Mouse (Mus musculus) spleen, postnatal 14 days (tissue): Measurements from ENCODE around the gene Il11ra1.

Experiments used
- DNase-seq, 2 experiments: peaks; one replicate each; pipeline ENCODE4 v3.0.0; 2021 to 2022; ENCODE audit warnings: low spot score in 2 of 2

Gene Il11ra1

DNA sequence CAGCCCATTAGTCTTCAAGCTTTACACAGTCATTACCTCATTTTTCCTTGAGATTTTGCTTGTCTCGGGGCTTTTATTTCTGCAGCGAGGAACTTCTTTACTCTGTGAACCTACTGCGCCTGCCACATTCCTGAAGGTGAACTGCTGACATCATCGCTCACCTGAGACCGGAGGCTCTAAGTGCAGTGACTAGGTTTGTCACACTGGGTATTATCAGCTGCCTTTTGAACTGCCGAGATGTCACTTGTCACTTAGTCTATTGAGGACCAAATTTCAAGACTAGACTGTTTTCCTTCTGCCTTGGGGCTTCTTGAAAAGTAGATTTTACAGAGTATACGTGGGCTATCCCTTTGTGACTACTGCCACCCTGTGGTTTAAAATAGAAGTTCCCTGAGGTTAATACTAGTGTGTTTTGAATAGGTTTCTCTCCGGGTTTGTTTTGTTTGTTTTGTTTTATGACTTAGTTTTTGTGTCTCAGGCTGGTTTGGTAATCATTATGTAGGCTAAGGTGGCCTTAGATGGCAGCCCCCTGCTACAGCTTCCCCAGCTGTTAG lies 8.5 kb downstream of the Il11ra1 start:
- no peak for DNase-seq

DNA sequence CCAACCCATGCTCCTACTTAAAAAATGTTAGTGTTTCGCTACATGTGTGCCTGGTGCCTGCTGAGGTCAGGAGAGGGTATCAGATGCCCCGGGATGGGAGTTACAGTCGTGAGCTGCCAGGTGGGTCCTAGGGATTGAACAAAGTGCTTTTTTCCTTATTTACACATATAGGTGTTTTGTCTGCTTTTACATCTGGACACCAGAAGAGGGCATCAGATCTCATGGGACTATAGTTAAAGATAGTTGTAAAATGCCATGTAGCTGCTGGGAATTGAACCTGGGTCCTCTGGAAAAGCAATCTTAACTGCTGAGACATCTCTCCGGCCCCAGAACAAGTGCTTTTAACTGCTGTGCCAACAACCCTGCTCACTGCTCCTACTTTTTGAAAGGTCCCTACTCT lies 10.4 kb downstream of the Il11ra1 start:
- no peak for DNase-seq

DNA sequence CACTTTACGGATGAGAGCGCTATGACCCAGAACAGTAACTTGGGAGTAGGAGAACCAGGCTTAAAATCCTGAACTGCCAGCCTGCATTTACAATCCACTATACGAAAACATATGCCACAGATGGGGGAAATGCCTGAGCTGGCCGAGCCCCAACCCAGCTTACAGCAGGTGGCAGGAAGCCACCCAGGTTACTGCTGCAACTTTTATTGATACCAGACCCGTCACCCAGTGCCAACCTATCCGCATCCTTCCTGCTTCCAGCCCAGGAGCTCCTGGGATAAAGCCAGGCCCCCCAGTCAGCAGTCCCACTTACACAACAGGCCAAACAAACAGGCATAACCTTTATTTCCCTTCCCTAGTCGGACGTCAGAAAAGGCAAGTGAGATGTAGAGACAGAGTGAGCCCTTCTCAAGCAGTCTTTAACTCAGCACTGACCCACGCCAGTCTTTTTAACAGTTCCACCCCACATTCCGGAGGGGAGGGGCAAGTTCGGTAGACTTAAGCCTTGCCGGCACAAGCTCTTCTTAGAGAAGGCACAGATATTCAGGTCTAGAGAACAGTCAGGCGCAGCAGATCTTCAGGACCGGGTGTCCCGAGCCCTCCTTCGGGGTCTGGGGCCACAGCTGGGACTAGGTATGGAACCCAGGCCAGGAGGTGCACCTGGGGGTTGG lies 12.1 kb downstream of the Il11ra1 start:
- no peak for DNase-seq

DNA sequence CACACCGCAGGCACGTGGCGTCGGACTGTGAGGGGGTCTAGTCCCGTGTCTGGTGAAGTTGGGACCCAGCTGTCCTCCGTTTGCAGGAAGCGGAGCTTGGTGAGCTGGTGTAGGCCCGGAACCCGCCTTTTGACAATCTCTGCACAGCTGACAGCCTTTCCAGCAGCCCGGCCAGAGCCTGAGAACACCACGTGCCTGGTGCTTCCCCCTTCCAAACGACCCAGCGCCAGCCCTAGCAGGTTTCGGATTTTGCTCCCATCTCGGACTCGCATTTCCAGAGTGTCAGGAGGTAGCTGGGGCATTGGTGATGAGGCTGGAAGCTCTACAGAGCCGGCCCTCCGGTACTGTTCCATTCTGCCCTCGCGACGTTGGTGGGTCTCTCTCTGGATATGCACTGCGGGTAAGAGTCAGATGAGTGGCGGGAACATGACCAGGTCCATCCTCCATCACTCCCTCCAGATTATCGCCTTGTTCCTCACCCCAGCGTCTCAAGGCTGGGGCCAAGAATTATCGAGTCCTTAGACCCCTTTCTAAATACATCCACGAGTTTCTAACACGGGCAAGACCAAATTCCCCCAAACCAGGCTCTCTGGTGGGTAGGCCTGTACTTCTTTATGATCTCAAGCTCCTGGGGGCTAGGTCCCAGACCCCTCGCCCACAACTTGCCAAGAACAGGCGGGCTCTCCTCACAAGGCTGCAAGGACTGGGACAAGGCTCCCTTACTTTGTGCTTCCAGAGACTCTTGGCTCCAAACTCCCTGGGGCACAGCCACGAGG lies 12.8 kb downstream of the Il11ra1 start:
- no peak for DNase-seq

DNA sequence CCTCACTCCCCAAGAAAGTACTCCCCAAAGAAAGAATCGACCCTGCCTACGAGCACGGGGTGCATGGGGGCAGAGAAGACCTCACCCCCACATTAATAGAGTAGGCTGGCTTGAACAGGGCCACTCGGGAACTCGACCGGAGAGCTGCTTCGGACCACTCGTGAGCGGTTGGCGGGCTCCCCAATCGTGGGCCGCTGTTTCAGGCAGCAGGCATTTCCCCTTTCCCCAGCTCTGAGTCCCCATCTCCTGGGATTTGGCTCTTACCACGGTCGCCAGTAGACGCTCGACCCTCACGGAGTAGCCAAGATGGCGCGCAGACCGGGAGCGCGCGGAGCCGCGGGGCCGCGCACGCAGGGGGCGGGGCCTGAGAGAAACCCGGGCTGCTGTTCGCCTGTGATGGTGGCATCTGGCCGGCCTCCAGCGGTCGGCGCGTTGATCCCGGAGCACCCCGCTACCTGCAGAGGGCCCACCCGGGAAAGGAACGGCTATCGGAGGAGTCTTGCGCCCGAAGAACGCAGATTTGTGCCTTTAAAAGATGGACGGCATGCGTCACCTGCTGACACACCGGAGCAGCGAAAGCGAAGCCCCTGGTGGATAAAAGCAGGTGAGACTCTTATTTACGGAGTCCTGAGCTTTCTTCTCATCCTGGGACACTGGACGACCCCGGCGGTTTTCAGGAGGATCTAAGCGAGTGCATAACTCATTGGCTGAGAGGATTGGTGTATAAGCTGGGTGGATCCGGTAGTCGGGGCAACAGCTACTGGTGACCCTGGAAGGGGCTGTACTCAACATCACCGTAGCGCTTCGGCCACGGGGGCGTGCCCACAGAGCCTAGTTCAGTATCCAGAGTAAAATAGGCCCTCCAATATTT lies 13.6 kb downstream of the Il11ra1 start, which contains the start of gene Rpp25l:
TSS of gene Rpp25l (minus strand) at position 338 of the 871 bp plus-strand sequence.
- DNase-seq, result peak; percentile 74 to 83

DNA sequence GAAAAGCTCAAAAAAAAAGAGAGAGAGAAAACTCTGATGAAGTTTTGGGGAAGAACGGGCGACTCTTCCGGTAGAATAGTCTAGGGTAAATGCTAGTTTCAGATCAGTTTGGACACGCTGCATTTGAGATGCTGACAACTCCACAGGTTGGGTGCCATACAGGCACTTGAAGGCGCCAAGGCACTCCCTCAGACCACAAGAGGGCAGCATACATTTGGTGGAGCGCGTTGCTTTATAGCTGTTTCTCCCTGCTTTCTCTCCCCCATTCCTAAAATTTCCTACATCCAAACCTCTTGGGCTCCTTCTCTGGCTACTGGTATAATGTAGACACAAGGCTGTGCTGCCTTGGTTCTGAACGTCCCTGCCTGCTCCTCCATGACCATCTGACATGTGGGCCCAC lies 14.5 kb downstream of the Il11ra1 start:
- DNase-seq, result peak in 1 of 2 experiments; percentile 54

DNA sequence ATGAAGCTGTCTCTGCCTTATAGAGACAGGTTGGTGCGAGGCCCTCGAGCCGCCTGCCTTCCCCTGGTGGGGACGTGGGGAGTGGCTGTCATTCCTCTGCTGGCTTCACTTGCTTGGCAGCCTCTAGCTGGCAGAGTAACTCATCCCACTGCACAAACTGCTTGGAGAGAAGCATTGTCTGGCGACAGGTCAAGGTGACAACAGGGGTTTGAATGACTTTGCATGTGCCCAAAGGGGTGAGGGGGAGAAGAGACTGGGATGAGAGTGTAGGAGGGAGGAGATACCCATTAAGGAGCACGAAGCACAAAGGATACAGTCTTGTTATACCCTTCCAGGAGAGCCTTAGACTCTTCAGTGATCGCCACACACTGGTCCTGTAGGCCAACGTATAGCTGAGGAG lies 15.3 kb downstream of the Il11ra1 start:
- no peak for DNase-seq

DNA sequence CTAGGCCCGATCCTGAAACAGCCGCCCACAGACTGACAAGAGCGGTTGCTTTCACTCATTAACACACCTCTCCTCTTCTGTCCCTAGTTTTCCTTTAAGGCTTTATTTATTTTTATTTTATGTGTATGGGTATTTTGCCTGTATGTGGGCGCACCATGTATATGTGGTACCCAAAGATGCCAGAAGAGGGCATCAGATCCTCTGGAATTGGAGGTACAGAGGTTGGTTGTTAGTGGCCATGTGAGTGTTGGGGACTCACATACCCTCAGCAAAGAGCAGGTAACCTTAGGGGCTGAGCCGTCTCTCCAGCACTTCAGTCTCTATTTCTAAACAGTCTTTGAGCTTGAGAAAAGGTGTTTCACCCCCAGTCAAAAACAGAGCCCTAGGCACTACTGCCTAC lies 15.8 kb downstream of the Il11ra1 start:
- DNase-seq, result no peak

DNA sequence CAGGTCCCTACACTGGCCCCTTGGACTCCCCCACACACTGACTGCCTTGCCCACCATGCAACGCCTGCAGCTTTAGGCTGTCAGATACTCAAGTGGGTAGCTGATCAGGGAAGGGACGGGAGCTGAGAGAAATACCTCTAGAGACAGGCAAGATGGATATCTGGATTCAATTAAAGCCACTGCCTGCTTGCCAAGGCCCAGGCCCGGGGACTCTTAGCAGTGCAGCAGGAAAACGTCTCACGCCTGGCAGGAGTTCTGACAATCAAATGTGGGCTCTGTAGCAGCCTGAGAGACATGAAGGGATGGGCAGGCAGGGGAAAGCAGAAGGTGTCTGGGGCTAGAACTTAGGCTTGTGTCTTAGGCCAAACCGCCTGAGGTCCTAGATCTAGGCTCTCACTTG lies 17.0 kb downstream of the Il11ra1 start:
- no peak for DNase-seq

DNA sequence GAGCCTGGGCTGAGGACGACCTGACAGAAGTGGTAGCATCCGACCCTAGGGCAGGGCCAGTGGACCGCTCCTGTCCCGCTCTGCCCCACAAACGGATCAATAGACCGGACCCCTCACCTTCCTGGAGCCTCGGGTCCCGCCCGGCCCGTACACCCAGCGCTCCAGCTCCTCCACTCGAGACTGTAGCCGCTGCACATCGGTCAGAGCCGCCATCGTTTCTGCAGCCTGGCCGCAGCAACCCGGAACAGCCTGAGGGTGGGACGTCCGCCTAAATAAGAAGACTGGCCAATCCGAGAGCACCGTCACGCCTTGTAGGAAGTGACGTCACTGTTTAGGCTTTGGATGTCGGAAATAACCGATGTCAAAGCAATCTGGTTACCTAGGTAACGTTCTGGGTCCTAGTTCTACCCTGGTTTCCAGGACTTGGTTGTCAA lies 23.1 kb downstream of the Il11ra1 start, which contains the start of gene Dctn3:
TSS of gene Dctn3 (minus strand) at position 253 of the 434 bp plus-strand sequence.
- peak; percentile 60 to 73 for DNase-seq

DNA sequence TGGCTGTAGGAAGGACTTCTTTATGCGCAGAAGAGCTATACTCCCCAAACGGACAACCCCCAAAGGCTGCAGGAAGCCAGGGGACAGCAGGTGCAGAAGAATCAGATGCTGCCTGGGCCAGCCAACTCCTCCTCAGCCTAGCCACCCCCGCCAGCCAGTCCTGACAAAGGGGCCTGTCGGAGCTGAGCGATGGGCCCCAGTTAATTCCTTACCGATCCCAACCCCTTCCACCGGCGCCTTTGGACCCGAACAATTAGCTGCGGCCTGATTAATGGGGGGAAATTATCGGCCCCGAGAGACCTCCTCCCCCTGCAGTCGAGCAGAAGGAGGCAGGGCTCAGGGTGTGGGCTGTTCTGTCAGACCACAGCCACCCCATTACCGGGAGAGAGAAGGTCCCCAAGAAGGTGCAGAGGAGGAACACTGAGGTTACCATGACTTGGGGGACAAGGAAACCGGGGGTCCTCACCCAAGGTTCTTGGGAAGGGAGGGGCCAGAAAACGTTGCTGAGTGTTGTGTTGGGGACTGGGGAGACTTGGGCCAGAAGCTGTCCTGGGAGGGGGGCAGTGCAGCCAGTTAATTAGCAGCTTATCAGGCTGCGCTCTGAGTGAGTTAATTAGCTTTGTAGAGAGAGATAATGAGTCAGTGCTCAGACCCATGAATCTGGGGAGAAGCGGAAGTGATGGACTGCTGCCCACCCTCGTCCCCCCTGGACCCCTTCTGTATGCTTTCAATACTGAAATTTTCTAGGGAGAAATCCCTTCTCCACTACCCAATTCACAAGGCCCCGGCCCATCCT lies 27.2 kb downstream of the Il11ra1 start:
- no peak for DNase-seq

DNA sequence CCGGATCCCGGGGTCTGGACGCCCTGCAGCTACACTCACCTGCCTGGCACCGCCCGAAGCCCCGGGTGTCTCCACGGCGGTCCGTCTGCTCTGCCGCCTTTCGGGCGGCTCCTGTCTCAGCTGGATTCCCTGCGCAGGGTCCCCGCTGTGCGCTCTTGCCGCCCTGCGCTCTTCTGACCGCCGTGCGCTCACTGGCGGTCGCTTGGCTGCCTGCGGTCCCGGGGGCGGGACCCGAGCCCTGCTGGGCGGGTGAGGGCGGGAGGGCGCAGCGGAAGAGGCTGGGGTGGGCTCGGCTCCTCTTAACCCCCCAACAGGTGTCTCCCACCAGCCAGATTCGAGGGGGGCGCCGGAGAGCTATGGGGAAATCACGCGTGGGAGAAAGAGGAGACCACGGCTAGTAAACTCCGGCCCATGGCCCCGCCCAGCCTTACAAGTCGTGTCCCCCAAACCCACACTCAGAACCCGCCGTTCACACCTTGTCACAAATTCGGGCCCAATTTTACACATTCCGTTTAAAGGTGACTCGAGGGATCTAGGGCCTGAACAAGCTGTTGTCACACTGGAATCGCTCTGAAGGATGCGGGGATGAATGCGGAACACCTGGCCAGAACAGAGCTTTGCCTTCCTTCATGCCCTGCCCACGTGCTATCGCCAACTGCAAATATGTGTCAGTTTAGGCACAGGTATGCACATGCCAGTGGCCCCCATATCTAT lies 31.4 kb downstream of the Il11ra1 start, which contains the start of gene Arid3c:
TSS of gene Arid3c (minus strand) at position 91 of the 714 bp plus-strand sequence.
- no peak for DNase-seq

DNA sequence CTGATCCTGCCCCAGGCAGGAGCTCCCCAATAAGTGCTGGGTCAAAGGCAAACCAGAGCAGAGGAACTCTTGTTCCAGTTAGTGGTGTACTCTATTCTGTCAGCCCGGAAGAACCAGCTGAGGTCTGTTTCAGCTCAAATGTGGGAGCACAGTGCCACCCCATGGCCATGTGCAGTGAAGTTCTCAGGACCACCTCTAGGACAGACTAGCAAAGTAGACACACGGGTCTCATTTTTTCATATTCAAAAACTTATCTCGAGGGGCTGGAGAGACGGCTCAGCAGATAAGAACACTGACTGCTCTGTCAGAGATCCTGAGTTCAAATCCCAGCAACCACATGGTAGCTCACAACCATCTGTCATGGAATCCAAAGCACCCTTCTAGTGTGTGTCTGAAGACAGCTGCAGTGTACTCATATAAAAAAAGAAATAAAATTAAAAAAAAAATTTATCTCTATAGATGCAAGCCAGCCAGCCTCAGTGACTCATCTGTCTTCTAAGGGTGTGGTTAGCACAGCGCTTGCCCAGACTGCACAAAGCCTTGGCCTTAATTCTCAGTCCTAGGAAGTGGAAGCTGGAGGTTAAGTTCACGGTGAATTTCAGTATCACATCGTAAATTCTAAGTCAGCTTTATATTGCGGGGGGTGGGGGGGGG lies 37.9 kb downstream of the Il11ra1 start:
- peak; percentile 45 to 63 for DNase-seq

DNA sequence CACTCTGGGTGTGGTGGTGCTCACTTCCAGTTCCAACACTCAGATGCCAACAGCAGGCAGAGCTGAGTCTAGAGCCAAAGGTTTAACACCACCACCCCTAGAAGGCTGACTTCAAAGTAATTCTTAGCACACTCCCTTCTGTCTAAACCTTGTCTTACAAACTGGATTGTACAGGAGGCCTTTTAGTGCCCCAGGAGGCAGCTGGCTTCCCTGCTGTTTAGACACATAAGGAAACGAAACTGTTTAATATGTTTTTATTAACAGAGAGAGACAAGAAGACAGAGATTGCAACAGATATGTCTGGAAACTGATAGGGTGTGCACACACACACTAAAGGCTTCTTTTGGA lies 38.4 kb downstream of the Il11ra1 start:
- DNase-seq, result no peak

DNA sequence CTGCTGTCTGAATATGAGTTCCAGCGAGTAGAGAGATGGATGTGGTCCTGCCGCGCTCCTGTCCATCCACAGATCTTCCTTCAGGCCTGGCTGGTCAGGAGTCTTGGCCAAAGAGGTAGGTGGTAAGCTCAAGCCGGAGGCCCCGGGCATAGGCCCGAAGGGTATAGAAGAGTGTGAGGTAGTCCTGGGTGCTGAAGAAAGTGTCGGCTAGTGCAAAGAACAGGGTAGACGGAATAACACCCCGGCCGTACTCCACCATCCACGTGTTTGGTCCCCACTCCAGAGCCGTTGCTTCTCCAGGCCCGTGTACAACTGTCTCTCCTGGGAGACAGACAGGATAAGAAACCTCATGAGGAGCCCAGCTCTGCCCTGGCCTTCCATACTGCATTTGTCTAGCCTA lies 39.5 kb downstream of the Il11ra1 start:
- DNase-seq, result no peak

DNA sequence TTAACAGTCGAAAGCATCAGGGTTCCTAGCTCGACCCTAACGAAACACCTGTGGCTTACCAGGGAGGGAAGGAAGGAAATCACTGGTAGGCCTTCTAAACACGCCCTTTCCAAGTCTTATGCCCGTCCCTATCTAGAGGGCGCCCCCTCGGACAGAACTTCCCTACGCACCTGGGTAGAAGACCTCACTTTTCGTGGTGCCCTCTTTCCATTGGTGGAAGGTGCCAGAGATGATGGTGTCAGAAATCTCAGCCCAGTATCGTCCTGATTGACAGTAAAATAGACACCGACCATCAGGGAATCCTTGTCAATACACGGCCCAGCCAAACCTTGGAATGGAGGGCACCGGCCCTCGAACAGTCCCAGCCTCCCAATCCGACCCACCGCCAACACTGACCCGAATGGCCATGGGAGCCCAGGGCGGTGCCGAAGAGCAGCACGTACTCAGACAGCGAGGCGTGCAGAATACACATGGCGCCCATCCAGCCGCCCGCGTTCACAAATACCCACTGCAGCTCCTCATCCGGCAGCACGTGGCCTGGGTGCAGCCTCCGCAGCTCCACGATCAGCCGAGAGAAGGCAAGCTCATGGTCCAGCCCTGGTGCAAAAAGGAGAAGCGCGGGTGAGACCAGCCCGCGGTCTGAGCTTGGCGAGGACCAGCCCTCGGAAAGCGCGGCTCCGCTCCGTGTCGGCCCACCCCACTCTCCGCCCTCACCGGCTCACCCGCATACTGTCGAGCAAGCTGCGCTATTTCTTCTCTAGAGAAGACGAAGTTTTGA lies 40.8 kb downstream of the Il11ra1 start:
- DNase-seq, result no peak

DNA sequence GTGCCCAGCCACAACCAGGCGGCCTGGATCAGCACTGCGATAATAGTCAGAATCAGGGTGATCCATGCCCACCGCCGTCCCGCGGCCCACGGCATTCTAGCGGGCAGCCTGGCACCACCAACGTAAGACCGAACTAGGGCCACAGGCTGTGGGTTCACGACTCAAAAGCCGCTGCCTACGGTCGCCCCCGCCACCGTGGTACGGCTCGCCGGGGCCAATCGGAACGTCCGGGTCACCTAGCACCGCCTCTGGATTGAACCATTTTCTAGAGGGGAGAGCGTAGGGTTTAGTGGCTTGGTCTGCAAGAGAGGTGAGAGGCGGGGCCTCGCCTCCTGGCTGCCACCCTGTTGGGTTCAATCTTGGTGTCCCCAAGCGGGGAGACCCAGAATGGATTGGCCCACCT lies 41.4 kb downstream of the Il11ra1 start:
- peak; percentile 78 to 82 for DNase-seq

DNA sequence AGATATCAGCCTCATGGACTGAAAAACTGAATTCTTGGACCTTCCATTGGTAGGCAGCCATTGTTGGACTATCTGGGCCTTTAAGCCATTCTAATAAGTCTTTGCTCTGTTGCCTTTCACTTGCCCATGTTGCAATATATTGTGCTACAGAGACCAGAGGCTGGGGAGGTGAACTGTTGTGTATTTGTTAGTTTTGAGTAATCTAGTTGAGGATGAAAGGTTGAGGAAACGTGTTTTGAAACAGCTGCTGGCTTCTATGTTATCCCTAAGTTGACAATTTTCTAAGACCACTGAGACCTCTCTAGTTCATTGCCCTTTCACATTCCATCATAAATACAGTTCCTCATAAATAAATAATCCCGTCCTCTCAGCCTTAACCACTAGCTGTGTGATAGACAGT lies 44.3 kb downstream of the Il11ra1 start:
- DNase-seq, result no peak

DNA sequence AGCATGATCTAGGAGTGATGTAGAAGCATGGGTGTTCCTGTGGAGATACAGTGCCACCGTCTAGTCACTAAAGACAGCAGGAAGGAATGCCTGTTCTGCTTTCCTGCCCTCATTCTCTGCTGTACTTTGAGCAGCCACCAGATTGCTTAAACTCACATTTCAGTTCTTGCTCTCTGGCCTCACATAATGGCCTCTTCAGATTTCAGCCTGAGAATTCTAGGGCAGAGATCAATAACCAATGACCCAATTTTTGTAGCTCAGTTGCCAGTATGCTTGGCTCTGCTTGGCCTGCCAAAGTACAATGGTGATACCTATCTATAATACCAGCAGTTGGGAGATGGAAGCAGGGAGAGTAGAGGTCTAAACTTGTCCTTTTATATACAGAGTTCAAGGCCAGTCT lies 45.2 kb downstream of the Il11ra1 start:
- no peak for DNase-seq
